18 mouse cellular contexts compared by ENCODE assay signal in genomic region chr1:73633071-73633470, GRCm38 (mm10).
"Had no signal": no experiment of that assay in that cellular context is flagged by ENCODE, and none has a peak within 500 bp of the region (broad histone marks: within the 10 kb centered on the region; RNA-seq: fewer than 3 reads in every experiment).

No protein-coding gene starts in this region.

- H3K36me3 ChIP-seq: liver, embryonic 15.5 days; midbrain, embryonic 12.5 days; neural tube, embryonic 13.5 days; neural tube, embryonic 15.5 days had no signal

- H3K4me2 ChIP-seq: liver, embryonic 15.5 days; lung, embryonic 14.5 days; midbrain, embryonic 12.5 days; neural tube, embryonic 13.5 days; neural tube, embryonic 15.5 days had no signal

- H3K9me3 ChIP-seq: liver, embryonic 15.5 days; midbrain, embryonic 12.5 days; neural tube, embryonic 13.5 days; neural tube, embryonic 15.5 days had no signal

- H3K9ac ChIP-seq: liver, embryonic 15.5 days; lung, embryonic 14.5 days; midbrain, embryonic 12.5 days; neural tube, embryonic 13.5 days; neural tube, embryonic 15.5 days had no signal

- H3K27me3 ChIP-seq: liver, embryonic 15.5 days; midbrain, embryonic 12.5 days; neural tube, embryonic 13.5 days; neural tube, embryonic 15.5 days had no signal

- H3K4me1 ChIP-seq: liver, embryonic 15.5 days had no signal

- ATAC-seq: midbrain, embryonic 16.5 days had no signal

- DNase-seq: lung, adult 18-20 months; lung, embryonic 14.5 days; lung, postnatal 10 days; lung, postnatal 4 days; retina, postnatal 1 day; right cerebral cortex, adult 18-20 months; right cerebral cortex, postnatal 25 days; right cerebral cortex, postnatal 4 days; spleen, adult 18-20 months; thymus, adult 18-20 months; thymus, postnatal 14 days; thymus, postnatal 36 days had no signal

- H3K4me3 ChIP-seq: liver, embryonic 15.5 days; midbrain, embryonic 12.5 days; myocyte; neural tube, embryonic 13.5 days; neural tube, embryonic 15.5 days had no signal

- H3K27ac ChIP-seq: liver, embryonic 15.5 days; midbrain, embryonic 12.5 days; neural tube, embryonic 13.5 days; neural tube, embryonic 15.5 days had no signal
